15 mouse cellular contexts compared by ENCODE assay signal in the genomic region with DNA sequence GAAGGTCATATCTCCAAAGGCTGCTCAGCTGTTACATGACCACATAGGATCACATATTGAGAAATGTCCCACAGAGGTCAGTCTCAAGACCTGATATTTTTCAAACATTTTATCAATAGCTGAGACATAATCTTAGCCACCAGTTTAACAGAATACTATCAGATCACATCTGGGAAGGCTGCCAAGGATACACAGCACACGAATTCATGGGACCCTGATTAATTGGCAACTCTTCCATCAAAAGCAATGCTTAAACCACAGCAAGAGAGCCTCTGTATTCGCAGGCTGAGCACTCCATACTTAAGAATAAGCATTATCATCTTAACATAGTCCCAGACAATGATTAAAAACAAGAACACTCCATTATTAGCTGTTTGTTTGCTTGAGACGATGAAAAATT.
"Had no signal": no experiment of that assay in that cellular context is flagged by ENCODE, and none has a peak within 500 bp of the region (broad histone marks: within the 10 kb centered on the region; RNA-seq: fewer than 3 reads in every experiment).

No protein-coding gene starts in this region.

- H3K36me3 ChIP-seq: limb, embryonic 13.5 days; stomach, embryonic 15.5 days had no signal

- DNase-seq: kidney, adult 8-10 months; kidney, postnatal 25 days; layer of hippocampus, postnatal 36 days; lung, adult 18-20 months; lung, postnatal 36 days; right cerebral cortex, postnatal 4 days; spleen, adult 18-20 months; thymus, adult 2 months; thymus, postnatal 25 days had no signal

- H3K9ac ChIP-seq: limb, embryonic 13.5 days; liver, embryonic 14.5 days; stomach, embryonic 15.5 days had no signal

- H3K4me2 ChIP-seq: limb, embryonic 13.5 days; stomach, embryonic 15.5 days had no signal

- H3K4me1 ChIP-seq: limb, embryonic 13.5 days; stomach, embryonic 15.5 days had no signal

- H3K9me3 ChIP-seq: limb, embryonic 13.5 days; stomach, embryonic 15.5 days had no signal

- H3K4me3 ChIP-seq: limb, embryonic 13.5 days; stomach, embryonic 15.5 days had no signal

- H3K27ac ChIP-seq: limb, embryonic 13.5 days; liver, embryonic 14.5 days; stomach, embryonic 15.5 days had no signal

- H3K27me3 ChIP-seq: limb, embryonic 13.5 days; stomach, embryonic 15.5 days had no signal

- ATAC-seq: intestine, postnatal 0 days; lung, postnatal 0 days; midbrain, embryonic 16.5 days had no signal
